14 mouse cellular contexts compared by ENCODE assay signal in the genomic region with DNA sequence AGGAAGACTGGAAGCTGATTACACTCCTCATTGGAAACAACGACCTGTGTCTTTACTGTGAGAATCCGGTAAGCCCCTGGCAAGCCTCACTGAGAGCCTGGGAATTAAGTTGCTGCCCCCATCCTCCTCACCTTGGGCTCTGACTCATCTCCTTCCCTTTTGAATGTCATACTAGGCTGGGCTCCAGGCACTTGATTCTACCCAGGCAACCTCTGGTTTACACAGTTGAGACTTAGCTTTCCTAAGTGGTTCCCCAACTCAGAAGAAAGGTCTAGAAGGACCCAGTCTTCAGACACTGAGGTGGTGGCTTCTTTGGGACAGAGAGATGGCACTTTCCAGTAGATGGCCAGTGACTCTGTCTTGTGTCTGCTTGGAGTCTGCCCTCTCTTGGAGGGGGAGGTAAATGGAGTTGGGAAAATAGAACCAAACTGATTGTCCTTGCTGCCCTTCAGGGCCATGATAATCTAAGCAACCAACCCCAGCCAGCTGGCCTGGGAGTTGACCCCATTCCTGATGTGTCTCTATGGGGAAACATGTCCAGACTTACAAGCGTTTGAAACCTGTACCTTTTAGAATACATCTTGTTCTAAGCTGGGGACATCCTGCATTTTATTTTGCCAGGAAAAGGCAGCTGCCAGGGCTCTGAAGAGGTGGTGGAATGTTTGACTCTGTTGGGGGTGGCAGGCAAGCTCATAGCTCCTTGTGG.
A peak's percentile ranks its signal among the peaks of the same experiment; 100 is the strongest.
DNase-seq lines count a peak whose midpoint lies in the region; ATAC-seq and TF ChIP-seq lines count a peak whose summit lies in the region.
"Had no signal": no experiment of that assay in that cellular context is flagged by ENCODE, and none has a peak within 500 bp of the region (broad histone marks: within the 10 kb centered on the region; RNA-seq: fewer than 3 reads in every experiment).

No protein-coding gene starts in this region.

- no peak for TF ChIP-seq CTCF in layer of hippocampus, adult 2 months (conservative IDR thresholded peaks at IDR 0.05)

- H3K27me3 ChIP-seq in intestine, embryonic 16.5 days (replicated peaks; ENCODE audit: control insufficient read depth, insufficient read depth, low read length) = no peaks in the 10 kb centered on the region
- no peaks in the 10 kb centered on the region for H3K27me3 ChIP-seq in stomach, embryonic 16.5 days (ENCODE audit: control insufficient read depth, insufficient read depth, low read length)
- H3K27me3 ChIP-seq in hindbrain, embryonic 10.5 days (ENCODE audit: insufficient read depth, poor library complexity, severe bottlenecking) = 0 out of 2 replicates have a peak, but pooled peaks cover 3% of the 10 kb centered on the region
- H3K27me3 ChIP-seq: embryonic facial prominence, embryonic 15.5 days; hindbrain, embryonic 12.5 days; kidney, embryonic 15.5 days had no signal

- peak overlapping the region; percentile 39; the same call in 1 of the 2 replicates for H3K27ac ChIP-seq in layer of hippocampus, adult 2 months
- H3K27ac ChIP-seq in intestine, embryonic 16.5 days (ENCODE audit: low read length) = peak overlapping the region; percentile 77
- peak overlapping the region; percentile 81 for H3K27ac ChIP-seq in stomach, embryonic 16.5 days (ENCODE audit: low read length)
- H3K27ac ChIP-seq in hindbrain, embryonic 10.5 days = no peak overlapping the region
- H3K27ac ChIP-seq: embryonic facial prominence, embryonic 15.5 days; hindbrain, embryonic 12.5 days; left cerebral cortex, adult 2 months had no signal

- H3K9ac ChIP-seq in intestine, embryonic 16.5 days (ENCODE audit: low read depth, low read length) = no peak overlapping the region
- H3K9ac ChIP-seq in stomach, embryonic 16.5 days (ENCODE audit: low read length) = no peak overlapping the region
- H3K9ac ChIP-seq: embryonic facial prominence, embryonic 15.5 days; hindbrain, embryonic 12.5 days; kidney, embryonic 15.5 days had no signal

- H3K36me3 ChIP-seq in intestine, embryonic 16.5 days (ENCODE audit: control insufficient read depth, insufficient read depth, low read length) = no peaks in the 10 kb centered on the region
- no peaks in the 10 kb centered on the region for H3K36me3 ChIP-seq in stomach, embryonic 16.5 days (ENCODE audit: control insufficient read depth, insufficient read depth, low read length)
- no peaks in the 10 kb centered on the region for H3K36me3 ChIP-seq in hindbrain, embryonic 10.5 days
- H3K36me3 ChIP-seq: embryonic facial prominence, embryonic 15.5 days; hindbrain, embryonic 12.5 days; kidney, embryonic 15.5 days had no signal

- H3K4me2 ChIP-seq in intestine, embryonic 16.5 days (ENCODE audit: low read depth, low read length) = no peak overlapping the region
- no peak overlapping the region for H3K4me2 ChIP-seq in stomach, embryonic 16.5 days (ENCODE audit: low read depth, low read length)
- H3K4me2 ChIP-seq: embryonic facial prominence, embryonic 15.5 days; hindbrain, embryonic 12.5 days; kidney, embryonic 15.5 days had no signal

- no peak for ATAC-seq in intestine, embryonic 16.5 days
- no peak for ATAC-seq in stomach, embryonic 16.5 days (ENCODE audit: insufficient read depth, low FRiP score)

- DNase-seq in adrenal gland, adult (ENCODE audit: inconsistent age in 2 of 2, low spot score in 1 of 2) = peak; percentile 32 to 78
- no peak for DNase-seq in adrenal gland, adult 18-20 months (ENCODE audit: low spot score in 2 of 2)
- no peak for DNase-seq in layer of hippocampus, adult 2 months (ENCODE audit: low spot score in 2 of 2)
- DNase-seq in layer of hippocampus, postnatal 25 days (ENCODE audit: extremely low spot score in 1 of 2, low spot score in 1 of 2) = no peak
- no peak for DNase-seq in layer of hippocampus, postnatal 10 days (ENCODE audit: low spot score in 2 of 2)
- DNase-seq in hindbrain, embryonic 10.5 days (ENCODE audit: low spot score) = no peak
- DNase-seq: liver; thymus, adult 2 months had no signal

- H3K4me1 ChIP-seq in intestine, embryonic 16.5 days (ENCODE audit: control insufficient read depth, insufficient read depth, low read length) = peaks cover 30% of the 10 kb centered on the region
- H3K4me1 ChIP-seq in stomach, embryonic 16.5 days (ENCODE audit: control insufficient read depth, insufficient read depth, low read length) = peaks cover 36% of the 10 kb centered on the region
- H3K4me1 ChIP-seq in hindbrain, embryonic 10.5 days (replicated peaks) = peaks cover 15% of the 10 kb centered on the region

- H3K9me3 ChIP-seq in intestine, embryonic 16.5 days (ENCODE audit: control insufficient read depth, low read length) = no peaks in the 10 kb centered on the region
- H3K9me3 ChIP-seq in stomach, embryonic 16.5 days (replicated peaks; ENCODE audit: control insufficient read depth, low read length) = no peaks in the 10 kb centered on the region
- H3K9me3 ChIP-seq in hindbrain, embryonic 10.5 days = no peaks in the 10 kb centered on the region
- H3K9me3 ChIP-seq: embryonic facial prominence, embryonic 15.5 days; hindbrain, embryonic 12.5 days; kidney, embryonic 15.5 days had no signal

- no peak overlapping the region for H3K4me3 ChIP-seq in layer of hippocampus, adult 2 months
- H3K4me3 ChIP-seq in intestine, embryonic 16.5 days (ENCODE audit: low read length) = no peak overlapping the region
- H3K4me3 ChIP-seq in stomach, embryonic 16.5 days (replicated peaks; ENCODE audit: low read length) = no peak overlapping the region
- no peak overlapping the region for H3K4me3 ChIP-seq in hindbrain, embryonic 10.5 days
- H3K4me3 ChIP-seq: embryonic facial prominence, embryonic 15.5 days; hindbrain, embryonic 12.5 days; kidney, embryonic 15.5 days; left cerebral cortex, adult 2 months had no signal

- 69% methylated on average over 3 of the region's 3 CpGs for WGBS in intestine, embryonic 16.5 days
- 68% methylated on average over 3 of the region's 3 CpGs for WGBS in stomach, embryonic 16.5 days
- WGBS in hindbrain, embryonic 10.5 days = 85% methylated on average over 3 of the region's 3 CpGs

Comparison
In these comparisons a context has a peak if more than half of its experiments do, and no peak if none do; other contexts are left out.
1. DNase-seq: peak in adrenal gland, adult (2 of 2); none in adrenal gland, adult 18-20 months (0 of 2), layer of hippocampus, adult 2 months (0 of 2), layer of hippocampus, postnatal 25 days (0 of 2), layer of hippocampus, postnatal 10 days (0 of 2) and hindbrain, embryonic 10.5 days (single experiment).